Mouse (Mus musculus): ENCODE measurements around the gene Zdhhc24. TPM values are rescaled to one million over a fixed set of nuclear protein-coding genes. Genes with fewer than 3 reads are reported as not detected.

Gene Zdhhc24
- polyA plus RNA-seq, 1 experiment from 2014 or later, result 8.7 TPM

GRCm38 (mm10) chr19:4876241-4876640 is 2.2 kb upstream of the Zdhhc24 start:
- 37% methylated on average over 4 of the region's 4 CpGs for WGBS

GRCm38 (mm10) chr19:4876755-4877154 is 1.7 kb upstream of the Zdhhc24 start:
- H3K9ac ChIP-seq (ENCODE audit: low read depth, low read length), result no peak overlapping the region
- H3K27me3 ChIP-seq (ENCODE audit: insufficient read depth, low read length), result no peaks in the 10 kb centered on the region
- no peaks in the 10 kb centered on the region for H3K9me3 ChIP-seq (replicated peaks; ENCODE audit: low read length)
- no peak overlapping the region for H3K4me2 ChIP-seq (ENCODE audit: low read length)
- WGBS, result 46% methylated on average over 3 of the region's 3 CpGs
- H3K4me1 ChIP-seq (replicated peaks; ENCODE audit: insufficient read depth, low read length), result peaks cover 5% of the 10 kb centered on the region; the same call in 1 of the 2 replicates
- H3K27ac ChIP-seq, result no peak overlapping the region
- DNase-seq (ENCODE audit: low spot score) (peak; percentile 4), ATAC-seq (replicated peaks; ENCODE audit: low FRiP score, low read depth) (no peak)
- no peak for TF ChIP-seq CTCF (IDR thresholded peaks at IDR 0.05; ENCODE audit: low read depth)
- H3K4me3 ChIP-seq (replicated peaks; ENCODE audit: low read depth, low read length), result no peak overlapping the region
- peaks cover 4% of the 10 kb centered on the region; the same call in 1 of the 2 replicates for H3K36me3 ChIP-seq (ENCODE audit: insufficient read depth, low read length)

More at GRCm38 (mm10) chr19:4876241-4876640, 2.2 kb upstream of the Zdhhc24 start:
- Histone ChIP-seq H3K9me3 (replicated peaks; ENCODE audit: low read length) (no peaks in the 10 kb centered on the region), H3K36me3 (ENCODE audit: insufficient read depth, low read length) (peaks cover 4% of the 10 kb centered on the region; the same call in 1 of the 2 replicates), H3K27ac (no peak overlapping the region), H3K4me3 (replicated peaks; ENCODE audit: low read depth, low read length) (no peak overlapping the region), H3K4me1 (replicated peaks; ENCODE audit: insufficient read depth, low read length) (peaks cover 5% of the 10 kb centered on the region; the same call in 1 of the 2 replicates), H3K9ac (ENCODE audit: low read depth, low read length) (no peak overlapping the region), H3K4me2 (ENCODE audit: low read length) (no peak overlapping the region), H3K27me3 (ENCODE audit: insufficient read depth, low read length) (no peaks in the 10 kb centered on the region)
- no peak for TF ChIP-seq CTCF (IDR thresholded peaks at IDR 0.05; ENCODE audit: low read depth)
- no peak for DNase-seq (ENCODE audit: low spot score)
- ATAC-seq (replicated peaks; ENCODE audit: low FRiP score, low read depth), result no peak

- TF ChIP-seq CTCF (IDR thresholded peaks at IDR 0.05; ENCODE audit: low read depth), result no peak
- H3K4me2 ChIP-seq (ENCODE audit: low read length), result peak within 1 kb of the TSS; percentile 87
- 0 out of 2 replicates have a peak, but pooled peaks have one; percentile 6 for ATAC-seq (replicated peaks; ENCODE audit: low FRiP score, low read depth)
- no peaks in the 10 kb centered on the region for H3K9me3 ChIP-seq (replicated peaks; ENCODE audit: low read length)
- H3K9ac ChIP-seq (ENCODE audit: low read depth, low read length), result peak within 1 kb of the TSS; percentile 85
- peak; percentile 42 for DNase-seq (ENCODE audit: low spot score)
- peak within 1 kb of the TSS; percentile 36; the same call in 1 of the 2 replicates for H3K27ac ChIP-seq
- peak within 1 kb of the TSS; percentile 91 for H3K4me3 ChIP-seq (replicated peaks; ENCODE audit: low read depth, low read length)
- H3K27me3 ChIP-seq (ENCODE audit: insufficient read depth, low read length), result no peaks in the 10 kb centered on the region
- H3K36me3 ChIP-seq (ENCODE audit: insufficient read depth, low read length), result peaks cover 4% of the 10 kb centered on the region; the same call in 1 of the 2 replicates
- peaks cover 5% of the 10 kb centered on the region; the same call in 1 of the 2 replicates for H3K4me1 ChIP-seq (replicated peaks; ENCODE audit: insufficient read depth, low read length)
- 1% methylated on average over 17 of the region's 17 CpGs for WGBS
Observed at GRCm38 (mm10) chr19:4877785-4878184, 683 bp upstream of the Zdhhc24 start, which contains the start of gene Actn3. Gene Actn3, minus strand, starts transcription at chr19:4877909.

- Histone ChIP-seq H3K4me2 (ENCODE audit: low read length) (peak overlapping the region; percentile 87), H3K9me3 (replicated peaks; ENCODE audit: low read length) (no peaks in the 10 kb centered on the region), H3K4me3 (replicated peaks; ENCODE audit: low read depth, low read length) (peak overlapping the region; percentile 91), H3K9ac (ENCODE audit: low read depth, low read length) (0 out of 2 replicates have a peak overlapping the region, but pooled peaks have one; percentile 85), H3K27ac (no peak overlapping the region), H3K4me1 (replicated peaks; ENCODE audit: insufficient read depth, low read length) (peaks cover 5% of the 10 kb centered on the region; the same call in 1 of the 2 replicates), H3K27me3 (ENCODE audit: insufficient read depth, low read length) (no peaks in the 10 kb centered on the region), H3K36me3 (ENCODE audit: insufficient read depth, low read length) (peaks cover 4% of the 10 kb centered on the region; the same call in 1 of the 2 replicates)
- TF ChIP-seq CTCF (IDR thresholded peaks at IDR 0.05; ENCODE audit: low read depth), result no peak
- ATAC-seq (replicated peaks; ENCODE audit: low FRiP score, low read depth) (no peak), DNase-seq (ENCODE audit: low spot score) (no peak)
- 60% methylated on average over 10 of the region's 10 CpGs for WGBS
Observed at GRCm38 (mm10) chr19:4879324-4879703, 846 bp downstream of the Zdhhc24 start.

DNA sequence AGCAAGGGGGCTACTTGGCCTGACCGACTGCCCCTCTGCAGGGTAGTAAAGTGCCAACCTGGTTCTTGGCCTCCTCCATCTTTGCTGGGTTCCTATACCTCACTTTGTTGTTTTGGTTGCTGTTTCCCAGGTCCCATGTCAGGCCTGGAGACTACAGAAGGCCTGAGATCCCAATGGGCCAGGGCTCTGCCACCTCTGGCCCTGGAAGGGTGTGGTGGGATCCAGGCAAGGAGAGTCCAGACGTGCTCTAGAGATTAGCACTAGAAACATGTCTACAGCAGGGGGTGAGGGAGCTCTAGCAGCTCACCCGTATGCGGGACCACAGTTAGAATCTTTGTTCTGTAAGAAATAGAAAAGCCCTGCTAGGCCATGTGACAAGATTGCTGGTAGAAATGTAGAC is 5.5 kb downstream of the Zdhhc24 start:
- no peak overlapping the region for H3K27ac ChIP-seq
- H3K4me3 ChIP-seq (replicated peaks; ENCODE audit: low read depth, low read length), result no peak overlapping the region
- no peak for TF ChIP-seq CTCF (IDR thresholded peaks at IDR 0.05; ENCODE audit: low read depth)
- no peak overlapping the region for H3K9ac ChIP-seq (ENCODE audit: low read depth, low read length)
- H3K4me1 ChIP-seq (replicated peaks; ENCODE audit: insufficient read depth, low read length), result no peaks in the 10 kb centered on the region
- H3K36me3 ChIP-seq (ENCODE audit: insufficient read depth, low read length), result peaks cover 4% of the 10 kb centered on the region; the same call in 1 of the 2 replicates
- 87% methylated on average over 4 of the region's 4 CpGs for WGBS
- H3K27me3 ChIP-seq (ENCODE audit: insufficient read depth, low read length), result no peaks in the 10 kb centered on the region
- no peaks in the 10 kb centered on the region for H3K9me3 ChIP-seq (replicated peaks; ENCODE audit: low read length)
- DNase-seq (ENCODE audit: low spot score), result no peak
- no peak for ATAC-seq (replicated peaks; ENCODE audit: low FRiP score, low read depth)
- H3K4me2 ChIP-seq (ENCODE audit: low read length), result no peak overlapping the region

DNA sequence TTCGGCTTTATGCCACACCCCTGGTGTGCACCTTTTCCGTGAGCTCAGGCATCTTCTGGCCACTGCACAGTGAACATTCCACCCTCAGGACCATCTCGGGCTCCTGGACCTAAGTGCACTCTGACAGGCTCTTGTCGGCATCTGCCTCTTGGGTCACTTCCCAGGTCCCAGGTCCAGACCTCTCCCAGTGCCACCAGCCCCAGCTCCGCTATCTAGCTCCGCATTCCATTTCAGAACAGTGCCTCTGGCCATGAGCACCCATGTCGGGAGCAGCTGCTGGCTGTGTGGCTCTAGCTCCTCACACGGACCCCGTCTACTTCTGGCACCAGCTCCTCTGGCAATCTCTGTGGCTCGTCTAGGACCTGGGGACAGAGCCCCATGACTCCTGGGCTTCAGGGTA is 11.3 kb downstream of the Zdhhc24 start:
- DNase-seq (ENCODE audit: low spot score), result no peak
- no peak for TF ChIP-seq CTCF (IDR thresholded peaks at IDR 0.05; ENCODE audit: low read depth)
- 81% methylated on average over 10 of the region's 10 CpGs for WGBS
- no peaks in the 10 kb centered on the region for H3K27me3 ChIP-seq (ENCODE audit: insufficient read depth, low read length)
- no peak overlapping the region for H3K9ac ChIP-seq (ENCODE audit: low read depth, low read length)
- no peaks in the 10 kb centered on the region for H3K4me1 ChIP-seq (replicated peaks; ENCODE audit: insufficient read depth, low read length)
- no peak overlapping the region for H3K27ac ChIP-seq
- no peaks in the 10 kb centered on the region for H3K9me3 ChIP-seq (replicated peaks; ENCODE audit: low read length)
- no peak overlapping the region for H3K4me3 ChIP-seq (replicated peaks; ENCODE audit: low read depth, low read length)
- no peaks in the 10 kb centered on the region for H3K36me3 ChIP-seq (ENCODE audit: insufficient read depth, low read length)
- no peak overlapping the region for H3K4me2 ChIP-seq (ENCODE audit: low read length)
- no peak for ATAC-seq (replicated peaks; ENCODE audit: low FRiP score, low read depth)
